Mouse (Mus musculus): ENCODE measurements around the gene Chaf1b. TPM values are rescaled to one million over a fixed set of nuclear protein-coding genes. Genes with fewer than 3 reads are reported as not detected.

Gene Chaf1b
- polyA plus RNA-seq, 1 experiment from 2014 or later = 41.1 TPM

GRCm38 (mm10) chr16:93923788-93924187 lies 40.1 kb downstream of the Chaf1b start:
- H3K27me3 ChIP-seq (ENCODE audit: control insufficient read depth, insufficient read depth, low read length) = no peaks in the 10 kb centered on the region
- no peak for ATAC-seq (ENCODE audit: insufficient number of reproducible peaks, insufficient read depth, low FRiP score, low read depth)
- H3K9ac ChIP-seq (ENCODE audit: low read length) = no peak overlapping the region
- H3K4me2 ChIP-seq (ENCODE audit: low read length) = no peak overlapping the region
- no peaks in the 10 kb centered on the region for H3K36me3 ChIP-seq (ENCODE audit: control insufficient read depth, insufficient read depth, low read length)
- 78% methylated on average over 7 of the region's 7 CpGs for WGBS
- H3K9me3 ChIP-seq (ENCODE audit: control insufficient read depth, low read length) = no peaks in the 10 kb centered on the region
- no peak overlapping the region for H3K27ac ChIP-seq (replicated peaks in 1 of 2; ENCODE audit: control insufficient read depth in 1 of 2, insufficient read depth in 1 of 2, low read depth in 2 of 2, low read length in 2 of 2)
- H3K4me1 ChIP-seq (ENCODE audit: control insufficient read depth in 2 of 2, insufficient read depth in 2 of 2, low read length in 2 of 2) = peaks cover 0 to 3% of the 10 kb centered on the region in 2 experiments; a peak in 1 of 4 replicates
- no peak overlapping the region for H3K4me3 ChIP-seq (ENCODE audit: control insufficient read depth in 1 of 2, insufficient read depth in 1 of 2, low read depth in 1 of 2, low read length in 2 of 2)

- Histone ChIP-seq H3K4me1 (ENCODE audit: control insufficient read depth in 2 of 2, insufficient read depth in 2 of 2, low read length in 2 of 2) (peaks cover 0 to 3% of the 10 kb centered on the region in 2 experiments; a peak in 1 of 4 replicates), H3K4me3 (ENCODE audit: control insufficient read depth in 1 of 2, insufficient read depth in 1 of 2, low read depth in 1 of 2, low read length in 2 of 2) (no peak overlapping the region), H3K9ac (ENCODE audit: low read length) (no peak overlapping the region), H3K36me3 (ENCODE audit: control insufficient read depth, insufficient read depth, low read length) (no peaks in the 10 kb centered on the region), H3K9me3 (ENCODE audit: control insufficient read depth, low read length) (no peaks in the 10 kb centered on the region), H3K4me2 (ENCODE audit: low read length) (no peak overlapping the region), H3K27me3 (ENCODE audit: control insufficient read depth, insufficient read depth, low read length) (no peaks in the 10 kb centered on the region), H3K27ac (replicated peaks in 1 of 2; ENCODE audit: control insufficient read depth in 1 of 2, insufficient read depth in 1 of 2, low read depth in 2 of 2, low read length in 2 of 2) (no peak overlapping the region)
- WGBS = 79% methylated on average over 8 of the region's 8 CpGs
- ATAC-seq (ENCODE audit: insufficient number of reproducible peaks, insufficient read depth, low FRiP score, low read depth) = no peak
These were observed 42.1 kb downstream of the Chaf1b start for GRCm38 (mm10) chr16:93925684-93926247.

- no peaks in the 10 kb centered on the region for H3K9me3 ChIP-seq (ENCODE audit: control insufficient read depth, low read length)
- no peak overlapping the region for H3K4me3 ChIP-seq (ENCODE audit: control insufficient read depth in 1 of 2, insufficient read depth in 1 of 2, low read depth in 1 of 2, low read length in 2 of 2)
- no peaks in the 10 kb centered on the region for H3K36me3 ChIP-seq (ENCODE audit: control insufficient read depth, insufficient read depth, low read length)
- H3K9ac ChIP-seq (ENCODE audit: low read length) = no peak overlapping the region
- peaks cover 7% of the 10 kb centered on the region; the same call in 1 of the 2 replicates for H3K27me3 ChIP-seq (ENCODE audit: control insufficient read depth, insufficient read depth, low read length)
- no peak overlapping the region for H3K27ac ChIP-seq (replicated peaks in 1 of 2; ENCODE audit: control insufficient read depth in 1 of 2, insufficient read depth in 1 of 2, low read depth in 2 of 2, low read length in 2 of 2)
- no peak overlapping the region for H3K4me2 ChIP-seq (ENCODE audit: low read length)
- 81% methylated on average over 17 of the region's 17 CpGs for WGBS
- ATAC-seq (ENCODE audit: insufficient number of reproducible peaks, insufficient read depth, low FRiP score, low read depth) = no peak
- H3K4me1 ChIP-seq (ENCODE audit: control insufficient read depth in 2 of 2, insufficient read depth in 2 of 2, low read length in 2 of 2) = no peaks in the 10 kb centered on the region
These were observed 45.8 kb downstream of the Chaf1b start for GRCm38 (mm10) chr16:93929370-93930032.

- no peak overlapping the region for H3K4me2 ChIP-seq (ENCODE audit: low read length)
- peaks cover 30% of the 10 kb centered on the region for H3K27me3 ChIP-seq (ENCODE audit: control insufficient read depth, insufficient read depth, low read length)
- H3K9ac ChIP-seq (ENCODE audit: low read length) = no peak overlapping the region
- H3K9me3 ChIP-seq (ENCODE audit: control insufficient read depth, low read length) = no peaks in the 10 kb centered on the region
- no peak overlapping the region for H3K27ac ChIP-seq (replicated peaks in 1 of 2; ENCODE audit: control insufficient read depth in 1 of 2, insufficient read depth in 1 of 2, low read depth in 2 of 2, low read length in 2 of 2)
- no peak overlapping the region for H3K4me3 ChIP-seq (ENCODE audit: control insufficient read depth in 1 of 2, insufficient read depth in 1 of 2, low read depth in 1 of 2, low read length in 2 of 2)
- no peaks in the 10 kb centered on the region for H3K36me3 ChIP-seq (ENCODE audit: control insufficient read depth, insufficient read depth, low read length)
- WGBS = 71% methylated on average over 17 of the region's 17 CpGs
- H3K4me1 ChIP-seq (ENCODE audit: control insufficient read depth in 2 of 2, insufficient read depth in 2 of 2, low read length in 2 of 2) = 0 out of 4 replicates have a peak, but pooled peaks cover 0 to 3% of the 10 kb centered on the region in 2 experiments
- no peak for ATAC-seq (ENCODE audit: insufficient number of reproducible peaks, insufficient read depth, low FRiP score, low read depth)
These were observed 48.8 kb downstream of the Chaf1b start for GRCm38 (mm10) chr16:93932185-93933168.

- no peaks in the 10 kb centered on the region for H3K9me3 ChIP-seq (ENCODE audit: control insufficient read depth, low read length)
- H3K4me2 ChIP-seq (ENCODE audit: low read length) = peak overlapping the region; percentile 5; the same call in 1 of the 2 replicates
- no peaks in the 10 kb centered on the region for H3K36me3 ChIP-seq (ENCODE audit: control insufficient read depth, insufficient read depth, low read length)
- no peak overlapping the region for H3K9ac ChIP-seq (ENCODE audit: low read length)
- 15% methylated on average over 13 of the region's 13 CpGs for WGBS
- ATAC-seq (ENCODE audit: insufficient number of reproducible peaks, insufficient read depth, low FRiP score, low read depth) = no peak
- H3K27me3 ChIP-seq (ENCODE audit: control insufficient read depth, insufficient read depth, low read length) = peaks cover 30% of the 10 kb centered on the region
- H3K27ac ChIP-seq (replicated peaks in 1 of 2; ENCODE audit: control insufficient read depth in 1 of 2, insufficient read depth in 1 of 2, low read depth in 2 of 2, low read length in 2 of 2) = no peak overlapping the region
- 0 out of 4 replicates have a peak, but pooled peaks cover 0 to 3% of the 10 kb centered on the region in 2 experiments for H3K4me1 ChIP-seq (ENCODE audit: control insufficient read depth in 2 of 2, insufficient read depth in 2 of 2, low read length in 2 of 2)
- no peak overlapping the region for H3K4me3 ChIP-seq (ENCODE audit: control insufficient read depth in 1 of 2, insufficient read depth in 1 of 2, low read depth in 1 of 2, low read length in 2 of 2)
These were observed 50.9 kb downstream of the Chaf1b start for GRCm38 (mm10) chr16:93934588-93934987.

GRCm38 (mm10) chr16:93935009-93935408 lies 51.3 kb downstream of the Chaf1b start:
- no peak overlapping the region for H3K27ac ChIP-seq (replicated peaks in 1 of 2; ENCODE audit: control insufficient read depth in 1 of 2, insufficient read depth in 1 of 2, low read depth in 2 of 2, low read length in 2 of 2)
- H3K4me2 ChIP-seq (ENCODE audit: low read length) = peak overlapping the region; percentile 5; the same call in 1 of the 2 replicates
- peaks cover 30% of the 10 kb centered on the region for H3K27me3 ChIP-seq (ENCODE audit: control insufficient read depth, insufficient read depth, low read length)
- no peak overlapping the region for H3K9ac ChIP-seq (ENCODE audit: low read length)
- H3K9me3 ChIP-seq (ENCODE audit: control insufficient read depth, low read length) = no peaks in the 10 kb centered on the region
- 26% methylated on average over 7 of the region's 7 CpGs for WGBS
- H3K4me3 ChIP-seq (ENCODE audit: control insufficient read depth in 1 of 2, insufficient read depth in 1 of 2, low read depth in 1 of 2, low read length in 2 of 2) = no peak overlapping the region
- 0 out of 4 replicates have a peak, but pooled peaks cover 0 to 3% of the 10 kb centered on the region in 2 experiments for H3K4me1 ChIP-seq (ENCODE audit: control insufficient read depth in 2 of 2, insufficient read depth in 2 of 2, low read length in 2 of 2)
- no peaks in the 10 kb centered on the region for H3K36me3 ChIP-seq (ENCODE audit: control insufficient read depth, insufficient read depth, low read length)
- ATAC-seq (ENCODE audit: insufficient number of reproducible peaks, insufficient read depth, low FRiP score, low read depth) = no peak

GRCm38 (mm10) chr16:93938400-93938846 lies 54.7 kb downstream of the Chaf1b start:
- Histone ChIP-seq H3K27me3 (ENCODE audit: control insufficient read depth, insufficient read depth, low read length) (peaks cover 30% of the 10 kb centered on the region), H3K4me1 (ENCODE audit: control insufficient read depth in 2 of 2, insufficient read depth in 2 of 2, low read length in 2 of 2) (0 out of 4 replicates have a peak, but pooled peaks cover 0 to 3% of the 10 kb centered on the region in 2 experiments), H3K9ac (ENCODE audit: low read length) (peak overlapping the region; percentile 35), H3K27ac (replicated peaks in 1 of 2; ENCODE audit: control insufficient read depth in 1 of 2, insufficient read depth in 1 of 2, low read depth in 2 of 2, low read length in 2 of 2) (no peak overlapping the region), H3K4me3 (ENCODE audit: control insufficient read depth in 1 of 2, insufficient read depth in 1 of 2, low read depth in 1 of 2, low read length in 2 of 2) (peak overlapping the region; percentile 32 to 41), H3K9me3 (ENCODE audit: control insufficient read depth, low read length) (no peaks in the 10 kb centered on the region), H3K4me2 (ENCODE audit: low read length) (peak overlapping the region; percentile 66), H3K36me3 (ENCODE audit: control insufficient read depth, insufficient read depth, low read length) (no peaks in the 10 kb centered on the region)
- no peak for ATAC-seq (ENCODE audit: insufficient number of reproducible peaks, insufficient read depth, low FRiP score, low read depth)
- 4% methylated on average over 16 of the region's 16 CpGs for WGBS
